14 mouse cellular contexts compared by ENCODE assay signal in genomic region chr14:31785681-31786080, GRCm38 (mm10). TPM values are rescaled to one million over a fixed set of nuclear protein-coding genes. Genes with fewer than 3 reads are reported as not detected.
DNase-seq lines count a peak whose midpoint lies in the region; ATAC-seq and TF ChIP-seq lines count a peak whose summit lies in the region.
"Had no signal": no experiment of that assay in that cellular context is flagged by ENCODE, and none has a peak within 500 bp of the region (broad histone marks: within the 10 kb centered on the region; RNA-seq: fewer than 3 reads in every experiment).

No protein-coding gene starts in this region.

- ATAC-seq in midbrain, postnatal 0 days (ENCODE audit: low FRiP score), result no peak
- ATAC-seq in common myeloid progenitor, adult 5-6 weeks (replicated peaks; ENCODE audit: low read depth, poor library complexity, severe bottlenecking), result peak; percentile 46
- ATAC-seq: inflammation-experienced regulatory T-cells, adult 6 months had no signal

- H3K27ac ChIP-seq in midbrain, postnatal 0 days (ENCODE audit: low read depth, low read length), result no peak overlapping the region
- H3K27ac ChIP-seq in midbrain, embryonic 10.5 days (replicated peaks), result no peak overlapping the region
- H3K27ac ChIP-seq: limb, embryonic 13.5 days; macrophage had no signal

- no peaks in the 10 kb centered on the region for H3K27me3 ChIP-seq in midbrain, postnatal 0 days (ENCODE audit: insufficient read depth, low read length)
- no peaks in the 10 kb centered on the region for H3K27me3 ChIP-seq in midbrain, embryonic 10.5 days (ENCODE audit: low read depth, poor library complexity, severe bottlenecking)
- H3K27me3 ChIP-seq: limb, embryonic 13.5 days had no signal

- intact Hi-C loops in heart, postnatal 10 days (cut with DNase I), result loop anchor here (10.0 kb wide), 1 partner anchor 271 kb away; no protein-coding TSS in a partner anchor

- H3K36me3 ChIP-seq in midbrain, postnatal 0 days (ENCODE audit: insufficient read depth, low read length), result no peaks in the 10 kb centered on the region
- H3K36me3 ChIP-seq in midbrain, embryonic 10.5 days, result 0 out of 2 replicates have a peak, but pooled peaks cover 2% of the 10 kb centered on the region
- H3K36me3 ChIP-seq: limb, embryonic 13.5 days had no signal

- no peak overlapping the region for H3K4me2 ChIP-seq in midbrain, postnatal 0 days (ENCODE audit: low read depth, low read length, poor library complexity, severe bottlenecking)
- H3K4me2 ChIP-seq: limb, embryonic 13.5 days had no signal

- TF ChIP-seq CTCF in midbrain, postnatal 0 days (IDR thresholded peaks at IDR 0.05), result peak; percentile 50

- H3K9me3 ChIP-seq in midbrain, postnatal 0 days (ENCODE audit: low read length), result no peaks in the 10 kb centered on the region
- no peaks in the 10 kb centered on the region for H3K9me3 ChIP-seq in midbrain, embryonic 10.5 days (replicated peaks)
- H3K9me3 ChIP-seq: limb, embryonic 13.5 days had no signal

- H3K9ac ChIP-seq in midbrain, postnatal 0 days (replicated peaks; ENCODE audit: low read length, poor library complexity, severe bottlenecking), result no peak overlapping the region
- H3K9ac ChIP-seq: limb, embryonic 13.5 days had no signal

- no peak overlapping the region for H3K4me3 ChIP-seq in midbrain, postnatal 0 days (ENCODE audit: low read depth, low read length)
- H3K4me3 ChIP-seq in midbrain, embryonic 10.5 days, result no peak overlapping the region
- H3K4me3 ChIP-seq: limb, embryonic 13.5 days had no signal

- DNase-seq in heart, postnatal 10 days, result peak; percentile 24 to 28
- DNase-seq in heart, adult 8-10 months (ENCODE audit: low spot score), result no peak
- DNase-seq in midbrain, postnatal 0 days (ENCODE audit: low spot score), result no peak
- no peak for DNase-seq in midbrain, embryonic 10.5 days (ENCODE audit: low spot score)
- no peak for DNase-seq in spleen, postnatal 10 days (ENCODE audit: low spot score in 2 of 2)
- no peak for DNase-seq in cerebellum, adult 8-10 months
- no peak for DNase-seq in spleen, adult 18-20 months
- DNase-seq: cerebellum, adult 9-10 months; gastrocnemius, postnatal 10 days; kidney, postnatal 14 days had no signal

- peaks cover 3% of the 10 kb centered on the region; the same call in 1 of the 2 replicates for H3K4me1 ChIP-seq in midbrain, postnatal 0 days (ENCODE audit: insufficient read depth, low read length)
- H3K4me1 ChIP-seq in midbrain, embryonic 10.5 days, result peaks cover 25% of the 10 kb centered on the region

RNA-seq across cellular contexts. Expression of gene Ankrd28, which starts 44.8 kb away (rescaled TPM):
- total RNA-seq in heart, postnatal 10 days (2021), result 10 to 100 TPM; 40.8 to 41.0 TPM
- total RNA-seq in heart, adult 8-10 months (2022), result 10 to 100 TPM; 25.0 to 34.2 (median 29.3) TPM
- 28.0 and 33.7 TPM in 2 replicates for total RNA-seq in midbrain, postnatal 0 days (2014; rRNA removed)
- polyA plus RNA-seq in midbrain, postnatal 0 days (2015; fragmentation: Nextera tagmentation; extraction: Ambion mirVana), result 6.9 and 7.3 TPM in 2 replicates
- polyA plus RNA-seq in midbrain, embryonic 10.5 days (2016; fragmentation: Nextera tagmentation; extraction: Ambion mirVana), result 8.1 and 8.4 TPM in 2 replicates
- total RNA-seq in common myeloid progenitor, adult 5-6 weeks (2017), result 102 and 121 TPM in 2 replicates

Comparison
In these comparisons a context has a peak if more than half of its experiments do, and no peak if none do; other contexts are left out.
1. DNase-seq: peak in heart, postnatal 10 days (2 of 2); none in heart, adult 8-10 months (single experiment), midbrain, postnatal 0 days (single experiment), midbrain, embryonic 10.5 days (single experiment), spleen, postnatal 10 days (0 of 2), cerebellum, adult 8-10 months (single experiment) and spleen, adult 18-20 months (0 of 2).